In genomic region chr15:103298861-103299616, GRCm38 (mm10) we compare ENCODE assay signal across 10 mouse cellular contexts. TPM values are rescaled to one million over a fixed set of nuclear protein-coding genes. Genes with fewer than 3 reads are reported as not detected.
A peak's percentile ranks its signal among the peaks of the same experiment; 100 is the strongest.
DNase-seq lines count a peak whose midpoint lies in the region; ATAC-seq lines count a peak whose summit lies in the region.
"Had no signal": no experiment of that assay in that cellular context is flagged by ENCODE, and none has a peak within 500 bp of the region (broad histone marks: within the 10 kb centered on the region; RNA-seq: fewer than 3 reads in every experiment).

No protein-coding gene starts in this region.

- H3K4me3 ChIP-seq in kidney, embryonic 16.5 days (ENCODE audit: low read length), result no peak overlapping the region
- peak overlapping the region; percentile 46; the same call in 1 of the 2 replicates for H3K4me3 ChIP-seq in forebrain, embryonic 10.5 days
- no peak overlapping the region for H3K4me3 ChIP-seq in intestine, embryonic 16.5 days (ENCODE audit: low read length)
- no peak overlapping the region for H3K4me3 ChIP-seq in midbrain, embryonic 16.5 days (ENCODE audit: low read depth, low read length)

- H3K9ac ChIP-seq in kidney, embryonic 16.5 days (replicated peaks; ENCODE audit: low read length), result peak overlapping the region; percentile 25
- H3K9ac ChIP-seq in intestine, embryonic 16.5 days (ENCODE audit: low read depth, low read length), result no peak overlapping the region
- H3K9ac ChIP-seq in midbrain, embryonic 16.5 days (ENCODE audit: low read depth, low read length), result peak overlapping the region; percentile 66

- WGBS in kidney, embryonic 16.5 days, result 54% methylated on average over 5 of the region's 5 CpGs
- 78% methylated on average over 5 of the region's 5 CpGs for WGBS in forebrain, embryonic 10.5 days
- WGBS in intestine, embryonic 16.5 days, result 59% methylated on average over 5 of the region's 5 CpGs
- WGBS in midbrain, embryonic 16.5 days, result 67% methylated on average over 5 of the region's 5 CpGs

- peaks cover 89% of the 10 kb centered on the region for H3K4me1 ChIP-seq in kidney, embryonic 16.5 days (ENCODE audit: insufficient read depth, low read length)
- peaks cover 95% of the 10 kb centered on the region for H3K4me1 ChIP-seq in forebrain, embryonic 10.5 days
- peaks cover 47% of the 10 kb centered on the region for H3K4me1 ChIP-seq in intestine, embryonic 16.5 days (ENCODE audit: control insufficient read depth, insufficient read depth, low read length)
- peaks cover 70% of the 10 kb centered on the region for H3K4me1 ChIP-seq in midbrain, embryonic 16.5 days (ENCODE audit: control insufficient read depth, insufficient read depth, low read length)

- peaks cover 6% of the 10 kb centered on the region; the same call in 1 of the 2 replicates for H3K36me3 ChIP-seq in kidney, embryonic 16.5 days (ENCODE audit: insufficient read depth, low read length)
- H3K36me3 ChIP-seq in forebrain, embryonic 10.5 days (replicated peaks), result peaks cover 47% of the 10 kb centered on the region
- peaks cover 5% of the 10 kb centered on the region; the same call in 1 of the 2 replicates for H3K36me3 ChIP-seq in intestine, embryonic 16.5 days (ENCODE audit: control insufficient read depth, insufficient read depth, low read length)
- H3K36me3 ChIP-seq in midbrain, embryonic 16.5 days (ENCODE audit: control insufficient read depth, insufficient read depth, low read length), result no peaks in the 10 kb centered on the region; the same call in 1 of the 2 replicates

- DNase-seq in kidney, adult 8-10 months, result no peak
- DNase-seq in forebrain, embryonic 10.5 days (ENCODE audit: extremely low spot score, low spot score), result no peak
- DNase-seq in Muller cell, postnatal 12 days (ENCODE audit: inconsistent ontology term), result no peak
- DNase-seq in cerebellum, adult 8-10 months, result no peak

- no peaks in the 10 kb centered on the region for H3K9me3 ChIP-seq in kidney, embryonic 16.5 days (ENCODE audit: low read length)
- no peaks in the 10 kb centered on the region for H3K9me3 ChIP-seq in forebrain, embryonic 10.5 days
- H3K9me3 ChIP-seq in intestine, embryonic 16.5 days (ENCODE audit: control insufficient read depth, low read length), result no peaks in the 10 kb centered on the region
- H3K9me3 ChIP-seq in midbrain, embryonic 16.5 days (replicated peaks; ENCODE audit: control insufficient read depth, low read length, poor library complexity, severe bottlenecking), result no peaks in the 10 kb centered on the region

- H3K27me3 ChIP-seq in kidney, embryonic 16.5 days (ENCODE audit: insufficient read depth, low read length), result no peaks in the 10 kb centered on the region
- H3K27me3 ChIP-seq in forebrain, embryonic 10.5 days (ENCODE audit: poor library complexity, severe bottlenecking), result no peaks in the 10 kb centered on the region
- no peaks in the 10 kb centered on the region for H3K27me3 ChIP-seq in intestine, embryonic 16.5 days (replicated peaks; ENCODE audit: control insufficient read depth, insufficient read depth, low read length)
- no peaks in the 10 kb centered on the region for H3K27me3 ChIP-seq in midbrain, embryonic 16.5 days (ENCODE audit: control insufficient read depth, insufficient read depth, low read depth, low read length)

- no peak for ATAC-seq in kidney, embryonic 16.5 days (ENCODE audit: low FRiP score, low TSS enrichment)
- no peak for ATAC-seq in intestine, embryonic 16.5 days
- ATAC-seq in midbrain, embryonic 16.5 days, result no peak
- no peak for ATAC-seq in monocyte, adult 5-6 weeks (replicated peaks; ENCODE audit: insufficient number of reproducible peaks, low FRiP score, low TSS enrichment, poor library complexity, severe bottlenecking)

- H3K27ac ChIP-seq in kidney, embryonic 16.5 days (ENCODE audit: low read length), result peak overlapping the region; percentile 89
- peak overlapping the region; percentile 97 for H3K27ac ChIP-seq in forebrain, embryonic 10.5 days
- H3K27ac ChIP-seq in intestine, embryonic 16.5 days (ENCODE audit: low read length), result peak overlapping the region; percentile 6; the same call in 1 of the 2 replicates
- H3K27ac ChIP-seq in midbrain, embryonic 16.5 days (ENCODE audit: low read length), result peak overlapping the region; percentile 96

- no peak overlapping the region; the same call in 1 of the 2 replicates for H3K4me2 ChIP-seq in kidney, embryonic 16.5 days (replicated peaks; ENCODE audit: low read depth, low read length)
- no peak overlapping the region for H3K4me2 ChIP-seq in intestine, embryonic 16.5 days (ENCODE audit: low read depth, low read length)
- H3K4me2 ChIP-seq in midbrain, embryonic 16.5 days (ENCODE audit: low read length), result no peak overlapping the region; the same call in 1 of the 2 replicates

RNA-seq across cellular contexts. Expression of gene Gpr84, which starts 11.4 kb away (rescaled TPM):
- 0.30 and 0.67 TPM in 2 replicates for polyA plus RNA-seq in kidney, embryonic 16.5 days (2015; fragmentation: Nextera tagmentation; extraction: Ambion mirVana)
- polyA plus RNA-seq in forebrain, embryonic 10.5 days (2016; fragmentation: Nextera tagmentation; extraction: Ambion mirVana), result 0.14 and 0.36 TPM in 2 replicates
- 0.09 and 0.20 TPM in 2 replicates for polyA plus RNA-seq in intestine, embryonic 16.5 days (2015; fragmentation: Nextera tagmentation; extraction: Ambion mirVana)
- 0.40 and 0.64 TPM in 2 replicates for polyA plus RNA-seq in midbrain, embryonic 16.5 days (2015; fragmentation: Nextera tagmentation; extraction: Ambion mirVana)
- total RNA-seq in monocyte, adult 5-6 weeks (2017), result 0.53 to 1.2 TPM (median 0.87 TPM) in 3 replicates
- total RNA-seq: adrenal gland, postnatal 4 days had no signal

RNA-seq across cellular contexts. Expression of gene Copz1, which starts 26.5 kb away (rescaled TPM):
- polyA plus RNA-seq in kidney, embryonic 16.5 days (2015; fragmentation: Nextera tagmentation; extraction: Ambion mirVana), result 324 and 333 TPM in 2 replicates
- polyA plus RNA-seq in forebrain, embryonic 10.5 days (2016; fragmentation: Nextera tagmentation; extraction: Ambion mirVana), result 279 and 280 TPM in 2 replicates
- polyA plus RNA-seq in intestine, embryonic 16.5 days (2015; fragmentation: Nextera tagmentation; extraction: Ambion mirVana), result 297 and 298 TPM in 2 replicates
- 200 and 205 TPM in 2 replicates for polyA plus RNA-seq in midbrain, embryonic 16.5 days (2015; fragmentation: Nextera tagmentation; extraction: Ambion mirVana)
- total RNA-seq in monocyte, adult 5-6 weeks (2017), result 47.5 to 52.5 TPM (median 50.3 TPM) in 3 replicates

RNA-seq across cellular contexts. Expression of gene Nfe2, which starts 40.8 kb away (rescaled TPM):
- polyA plus RNA-seq in kidney, embryonic 16.5 days (2015; fragmentation: Nextera tagmentation; extraction: Ambion mirVana), result 3.8 and 4.2 TPM in 2 replicates
- polyA plus RNA-seq in forebrain, embryonic 10.5 days (2016; fragmentation: Nextera tagmentation; extraction: Ambion mirVana), result 5.5 and 8.3 TPM in 2 replicates
- polyA plus RNA-seq in intestine, embryonic 16.5 days (2015; fragmentation: Nextera tagmentation; extraction: Ambion mirVana), result 3.4 and 5.2 TPM in 2 replicates
- 0.52 and 0.68 TPM in 2 replicates for polyA plus RNA-seq in midbrain, embryonic 16.5 days (2015; fragmentation: Nextera tagmentation; extraction: Ambion mirVana)
- 85.2 to 136 TPM (median 112 TPM) in 3 replicates for total RNA-seq in monocyte, adult 5-6 weeks (2017)
- total RNA-seq: left cerebral cortex, adult 8-10 months had no signal

RNA-seq across cellular contexts. Expression of gene Zfp385a, which starts 40.9 kb away (rescaled TPM):
- polyA plus RNA-seq in kidney, embryonic 16.5 days (2015; fragmentation: Nextera tagmentation; extraction: Ambion mirVana), result 12.4 and 14.4 TPM in 2 replicates
- polyA plus RNA-seq in forebrain, embryonic 10.5 days (2016; fragmentation: Nextera tagmentation; extraction: Ambion mirVana), result 23.1 and 23.6 TPM in 2 replicates
- 3.6 and 4.1 TPM in 2 replicates for polyA plus RNA-seq in intestine, embryonic 16.5 days (2015; fragmentation: Nextera tagmentation; extraction: Ambion mirVana)
- polyA plus RNA-seq in midbrain, embryonic 16.5 days (2015; fragmentation: Nextera tagmentation; extraction: Ambion mirVana), result 20.1 and 22.7 TPM in 2 replicates
- total RNA-seq in monocyte, adult 5-6 weeks (2017), result 0.85 to 3.7 TPM (median 1.7 TPM) in 3 replicates

RNA-seq across cellular contexts. Expression of gene Hnrnpa1, which starts 58.8 kb away (rescaled TPM):
- 831 and 924 TPM in 2 replicates for polyA plus RNA-seq in kidney, embryonic 16.5 days (2015; fragmentation: Nextera tagmentation; extraction: Ambion mirVana)
- 1,920 and 1,979 TPM in 2 replicates for polyA plus RNA-seq in forebrain, embryonic 10.5 days (2016; fragmentation: Nextera tagmentation; extraction: Ambion mirVana)
- 472 and 503 TPM in 2 replicates for polyA plus RNA-seq in intestine, embryonic 16.5 days (2015; fragmentation: Nextera tagmentation; extraction: Ambion mirVana)
- polyA plus RNA-seq in midbrain, embryonic 16.5 days (2015; fragmentation: Nextera tagmentation; extraction: Ambion mirVana), result 630 and 680 TPM in 2 replicates
- total RNA-seq in monocyte, adult 5-6 weeks (2017), result 482 to 520 TPM (median 483 TPM) in 3 replicates

Comparison
In these comparisons a context has a peak if more than half of its experiments do, and no peak if none do; other contexts are left out.
1. H3K27ac ChIP-seq: peak in every context shown above with its lines; median percentile 97 in forebrain, embryonic 10.5 days; 96 in midbrain, embryonic 16.5 days; 89 in kidney, embryonic 16.5 days; 6 in intestine, embryonic 16.5 days.